Mouse (Mus musculus) skeletal muscle tissue, adult 2 months (tissue): ENCODE data around the gene Plch2.
A peak's percentile ranks its signal among the peaks of the same experiment; 100 is the strongest.

Experiments used
- DNase-seq: peaks from one replicate; pipeline ENCODE4 v3.0.0-alpha.2; 2012; ENCODE audit warnings: low read depth, low spot score

Plch2 gene

GRCm38 (mm10) chr4:155074418-155074817 lies 17.8 kb upstream of the Plch2 start:
- no peak for DNase-seq

GRCm38 (mm10) chr4:155070921-155071320 lies 14.3 kb upstream of the Plch2 start:
- DNase-seq: peak; percentile 67

- DNase-seq: no peak
Observed at GRCm38 (mm10) chr4:155070199-155070598, 13.6 kb upstream of the Plch2 start.

GRCm38 (mm10) chr4:155069191-155069590 lies 12.6 kb upstream of the Plch2 start:
- DNase-seq: no peak

- no peak for DNase-seq
Observed at GRCm38 (mm10) chr4:155068357-155068972, 11.9 kb upstream of the Plch2 start.

- DNase-seq: peak; percentile 98
Observed at GRCm38 (mm10) chr4:155066834-155067522, 10.4 kb upstream of the Plch2 start, which contains the start of gene Pex10. Gene Pex10 (plus strand): TSS chr4:155067016.

- peak; percentile 85 for DNase-seq
Observed at GRCm38 (mm10) chr4:155065970-155066833, 9.6 kb upstream of the Plch2 start.

- no peak for DNase-seq
Observed at GRCm38 (mm10) chr4:155064474-155064873, 7.9 kb upstream of the Plch2 start.

GRCm38 (mm10) chr4:155063895-155064294 lies 7.3 kb upstream of the Plch2 start:
- no peak for DNase-seq

GRCm38 (mm10) chr4:155058325-155058724 lies 1.7 kb upstream of the Plch2 start:
- DNase-seq: no peak

GRCm38 (mm10) chr4:155050116-155050515 lies 6.5 kb downstream of the Plch2 start:
- DNase-seq: no peak

- no peak for DNase-seq
Observed at GRCm38 (mm10) chr4:155046636-155047035, 9.9 kb downstream of the Plch2 start.

- DNase-seq: no peak
Observed at GRCm38 (mm10) chr4:155043289-155043625, 13.3 kb downstream of the Plch2 start.

GRCm38 (mm10) chr4:155042606-155043288 lies 13.8 kb downstream of the Plch2 start:
- no peak for DNase-seq

GRCm38 (mm10) chr4:155040696-155041095 lies 15.9 kb downstream of the Plch2 start:
- no peak for DNase-seq

- DNase-seq: no peak
Observed at GRCm38 (mm10) chr4:155040197-155040596, 16.4 kb downstream of the Plch2 start.

- DNase-seq: no peak
Observed at GRCm38 (mm10) chr4:155034787-155035186, 21.8 kb downstream of the Plch2 start.

GRCm38 (mm10) chr4:155034202-155034601 lies 22.4 kb downstream of the Plch2 start:
- DNase-seq: no peak

GRCm38 (mm10) chr4:155033115-155033514 lies 23.5 kb downstream of the Plch2 start:
- DNase-seq: no peak

GRCm38 (mm10) chr4:155024170-155025010 lies 32.2 kb downstream of the Plch2 start:
- no peak for DNase-seq
